Mouse (Mus musculus): Measurements from ENCODE around the gene Tspan18. TPM values are rescaled to one million over a fixed set of nuclear protein-coding genes. Genes with fewer than 3 reads are reported as not detected.

The Tspan18 gene
- total RNA-seq, 1 experiment: 1.4 TPM

DNA sequence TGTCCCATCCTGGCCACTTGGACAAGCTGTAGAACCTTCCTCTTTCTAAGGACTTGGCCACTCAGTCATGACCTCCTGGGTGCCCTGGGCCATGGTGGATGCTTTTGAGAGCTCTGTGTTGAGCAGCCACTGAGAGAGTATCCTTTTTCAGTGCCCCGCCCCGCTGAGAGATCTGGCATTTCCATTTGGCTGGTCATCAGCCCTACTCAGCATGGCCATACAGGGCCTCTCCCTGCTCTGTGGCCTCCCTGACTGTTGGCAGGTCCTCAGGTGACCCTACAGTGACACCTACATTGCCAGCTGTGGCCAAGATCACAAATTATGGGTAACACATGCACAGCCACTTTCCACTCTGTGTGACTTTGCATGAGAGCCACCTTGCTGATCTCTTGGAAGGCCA is 121.4 kb downstream of the Tspan18 start:
- no peaks in the 10 kb centered on the region for H3K36me3 ChIP-seq (ENCODE audit: control insufficient read depth, insufficient read depth, low read length, poor library complexity, severe bottlenecking)
- TF ChIP-seq ZC3H11A (IDR thresholded peaks at IDR 0.05; ENCODE audit: borderline replicate concordance, low read depth, low read length) (no peak), MAFK (IDR thresholded peaks at IDR 0.05; ENCODE audit: insufficient read depth, low read depth, low read length) (no peak), HCFC1 (IDR thresholded peaks at IDR 0.05; ENCODE audit: borderline replicate concordance, insufficient read depth, low read length) (no peak), CHD2 (IDR thresholded peaks at IDR 0.05; ENCODE audit: low read depth, low read length) (no peak), ZNF384 (IDR thresholded peaks at IDR 0.05; ENCODE audit: low read depth, low read length) (no peak)
- H3K27ac ChIP-seq (ENCODE audit: insufficient read depth, low read depth, low read length, poor library complexity, severe bottlenecking): no peak overlapping the region
- H3K9me3 ChIP-seq (ENCODE audit: control insufficient read depth, insufficient read depth, low read depth, low read length): no peaks in the 10 kb centered on the region
- DNase-seq (ENCODE audit: low read depth, low spot score): no peak
- H3K4me3 ChIP-seq (ENCODE audit: insufficient read depth in 1 of 2, low read depth in 1 of 2, low read length in 2 of 2, poor library complexity in 1 of 2, severe bottlenecking in 1 of 2): no peak overlapping the region
- in situ Hi-C loops (cut with MboI; ENCODE audit: low sequenced_read_pairs in 2 of 2, unreplicated experiment in 2 of 2): loop anchor here in 1 of 2 experiments (10.0 kb wide), 1 partner anchor 212 kb away; no protein-coding TSS in a partner anchor
- no peak overlapping the region for H3K9ac ChIP-seq (ENCODE audit: insufficient read depth, low read depth, low read length, poor library complexity, severe bottlenecking)
- H3K4me1 ChIP-seq (ENCODE audit: control insufficient read depth in 2 of 2, insufficient read depth in 2 of 2, low read length in 2 of 2, poor library complexity in 1 of 2): peaks cover 0 to 6% of the 10 kb centered on the region in 2 experiments; a peak in 1 of 4 replicates

DNA sequence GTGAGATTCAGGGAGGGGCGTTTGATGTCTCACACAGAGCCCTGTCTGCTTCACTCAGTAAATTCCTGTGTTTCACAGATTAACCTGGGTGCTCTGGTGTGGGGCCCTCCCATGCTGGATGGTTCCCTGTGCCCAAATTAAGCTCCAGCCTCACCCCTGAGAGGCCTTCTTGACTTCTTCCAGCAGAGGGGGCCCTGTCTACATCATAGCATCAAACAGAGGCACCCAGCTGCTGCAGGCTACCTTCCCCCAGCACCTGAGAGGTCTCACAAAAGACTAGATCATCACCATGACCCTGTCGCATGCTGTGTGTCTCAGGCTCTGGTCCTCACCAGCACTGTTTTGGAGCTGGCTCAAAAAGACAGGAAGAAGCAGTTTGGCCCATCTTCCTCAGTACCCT is 121.9 kb downstream of the Tspan18 start:
- Histone ChIP-seq H3K27ac (ENCODE audit: insufficient read depth, low read depth, low read length, poor library complexity, severe bottlenecking) (no peak overlapping the region), H3K9me3 (ENCODE audit: control insufficient read depth, insufficient read depth, low read depth, low read length) (no peaks in the 10 kb centered on the region), H3K9ac (ENCODE audit: insufficient read depth, low read depth, low read length, poor library complexity, severe bottlenecking) (no peak overlapping the region), H3K36me3 (ENCODE audit: control insufficient read depth, insufficient read depth, low read length, poor library complexity, severe bottlenecking) (no peaks in the 10 kb centered on the region), H3K4me3 (ENCODE audit: insufficient read depth in 1 of 2, low read depth in 1 of 2, low read length in 2 of 2, poor library complexity in 1 of 2, severe bottlenecking in 1 of 2) (no peak overlapping the region), H3K4me1 (ENCODE audit: control insufficient read depth in 2 of 2, insufficient read depth in 2 of 2, low read length in 2 of 2, poor library complexity in 1 of 2) (peaks cover 0 to 6% of the 10 kb centered on the region in 2 experiments; a peak in 1 of 4 replicates)
- in situ Hi-C loops (cut with MboI; ENCODE audit: low sequenced_read_pairs in 2 of 2, unreplicated experiment in 2 of 2): loop anchor here in 1 of 2 experiments (10.0 kb wide), 1 partner anchor 212 kb away; no protein-coding TSS in a partner anchor
- DNase-seq (ENCODE audit: low read depth, low spot score): no peak
- TF ChIP-seq HCFC1 (IDR thresholded peaks at IDR 0.05; ENCODE audit: borderline replicate concordance, insufficient read depth, low read length): no peak
- 0 out of 2 replicates have a peak, but pooled peaks have one; percentile 2 for TF ChIP-seq ZC3H11A (IDR thresholded peaks at IDR 0.05; ENCODE audit: borderline replicate concordance, low read depth, low read length)

DNA sequence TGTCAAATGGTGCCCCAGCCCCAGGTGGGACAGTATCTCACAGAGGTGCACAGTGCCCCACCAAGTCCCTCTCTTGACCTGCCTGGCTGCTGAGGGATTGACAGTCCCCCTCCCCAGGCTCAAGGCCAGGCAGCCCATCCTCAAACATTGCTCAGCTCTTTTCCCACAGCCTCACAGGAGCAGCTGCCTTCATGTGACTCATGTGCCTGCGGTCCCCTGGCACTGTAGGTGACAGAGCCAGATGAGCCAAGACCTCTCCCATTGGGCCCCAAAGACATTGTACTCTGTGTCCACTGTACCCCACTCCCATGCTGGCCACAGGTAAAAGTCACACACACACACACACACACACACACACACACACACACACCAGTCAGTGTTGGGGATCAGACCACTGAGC is 128.2 kb downstream of the Tspan18 start:
- Histone ChIP-seq H3K4me1 (ENCODE audit: control insufficient read depth in 2 of 2, insufficient read depth in 2 of 2, low read length in 2 of 2, poor library complexity in 1 of 2) (no peaks in the 10 kb centered on the region), H3K27ac (ENCODE audit: insufficient read depth, low read depth, low read length, poor library complexity, severe bottlenecking) (no peak overlapping the region), H3K9ac (ENCODE audit: insufficient read depth, low read depth, low read length, poor library complexity, severe bottlenecking) (no peak overlapping the region), H3K4me3 (ENCODE audit: insufficient read depth in 1 of 2, low read depth in 1 of 2, low read length in 2 of 2, poor library complexity in 1 of 2, severe bottlenecking in 1 of 2) (no peak overlapping the region), H3K36me3 (ENCODE audit: control insufficient read depth, insufficient read depth, low read length, poor library complexity, severe bottlenecking) (no peaks in the 10 kb centered on the region), H3K9me3 (ENCODE audit: control insufficient read depth, insufficient read depth, low read depth, low read length) (no peaks in the 10 kb centered on the region)
- TF ChIP-seq ZC3H11A (IDR thresholded peaks at IDR 0.05; ENCODE audit: borderline replicate concordance, low read depth, low read length) (no peak), MAFK (IDR thresholded peaks at IDR 0.05; ENCODE audit: insufficient read depth, low read depth, low read length) (no peak), HCFC1 (IDR thresholded peaks at IDR 0.05; ENCODE audit: borderline replicate concordance, insufficient read depth, low read length) (no peak), CHD2 (IDR thresholded peaks at IDR 0.05; ENCODE audit: low read depth, low read length) (no peak), ZNF384 (IDR thresholded peaks at IDR 0.05; ENCODE audit: low read depth, low read length) (no peak)
- in situ Hi-C loops (cut with MboI; ENCODE audit: low sequenced_read_pairs in 2 of 2, unreplicated experiment in 2 of 2): no loop called here
- DNase-seq (ENCODE audit: low read depth, low spot score): no peak

DNA sequence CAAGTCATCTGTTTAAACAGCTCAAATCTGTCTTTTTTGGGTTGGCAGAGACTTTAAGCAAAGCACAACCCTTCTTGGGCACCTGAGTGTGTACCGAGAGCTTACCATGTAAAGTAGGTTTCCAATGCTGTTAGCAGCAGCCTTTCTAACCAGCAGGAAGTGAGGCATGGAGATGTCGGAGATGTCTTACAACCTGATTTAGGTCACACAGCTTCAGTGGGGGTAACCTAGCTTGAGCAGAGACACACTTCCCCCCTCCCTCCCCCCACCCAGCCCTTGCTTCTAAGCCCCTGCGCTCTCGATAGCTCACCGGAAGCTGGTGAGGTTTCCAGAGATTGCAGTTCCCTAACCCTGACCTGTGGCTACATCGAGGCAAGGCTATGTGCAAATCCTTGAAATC is 129.7 kb downstream of the Tspan18 start:
- Histone ChIP-seq H3K4me3 (ENCODE audit: insufficient read depth in 1 of 2, low read depth in 1 of 2, low read length in 2 of 2, poor library complexity in 1 of 2, severe bottlenecking in 1 of 2) (no peak overlapping the region), H3K36me3 (ENCODE audit: control insufficient read depth, insufficient read depth, low read length, poor library complexity, severe bottlenecking) (no peaks in the 10 kb centered on the region), H3K9ac (ENCODE audit: insufficient read depth, low read depth, low read length, poor library complexity, severe bottlenecking) (no peak overlapping the region), H3K27ac (ENCODE audit: insufficient read depth, low read depth, low read length, poor library complexity, severe bottlenecking) (no peak overlapping the region), H3K9me3 (ENCODE audit: control insufficient read depth, insufficient read depth, low read depth, low read length) (no peaks in the 10 kb centered on the region), H3K4me1 (ENCODE audit: control insufficient read depth in 2 of 2, insufficient read depth in 2 of 2, low read length in 2 of 2, poor library complexity in 1 of 2) (no peaks in the 10 kb centered on the region)
- in situ Hi-C loops (cut with MboI; ENCODE audit: low sequenced_read_pairs in 2 of 2, unreplicated experiment in 2 of 2): no loop called here
- DNase-seq (ENCODE audit: low read depth, low spot score): no peak
- no peak for TF ChIP-seq CHD2 (IDR thresholded peaks at IDR 0.05; ENCODE audit: low read depth, low read length)
- no peak for TF ChIP-seq ZC3H11A (IDR thresholded peaks at IDR 0.05; ENCODE audit: borderline replicate concordance, low read depth, low read length)
- no peak for TF ChIP-seq ZNF384 (IDR thresholded peaks at IDR 0.05; ENCODE audit: low read depth, low read length)
- no peak for TF ChIP-seq HCFC1 (IDR thresholded peaks at IDR 0.05; ENCODE audit: borderline replicate concordance, insufficient read depth, low read length)
- no peak for TF ChIP-seq MAFK (IDR thresholded peaks at IDR 0.05; ENCODE audit: insufficient read depth, low read depth, low read length)

DNA sequence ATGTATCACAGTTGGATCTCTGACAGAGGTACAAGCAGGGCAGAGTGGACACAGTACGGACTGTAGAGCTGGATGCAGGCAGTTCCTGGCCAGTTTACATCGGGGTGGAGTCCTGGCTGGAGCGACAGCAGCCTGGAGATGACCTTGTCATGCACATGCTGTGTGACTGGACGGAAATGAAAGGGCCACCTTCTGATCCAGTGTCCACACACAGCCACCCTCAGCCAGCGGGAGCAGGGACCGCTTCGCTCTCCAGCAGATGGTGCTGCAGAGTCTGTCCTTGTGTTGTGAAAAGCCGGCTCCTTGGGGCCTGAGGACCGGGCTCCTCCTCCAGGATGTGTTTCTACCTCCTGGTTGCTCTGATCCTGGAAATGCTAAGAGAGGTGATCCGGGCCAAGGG is 130.6 kb downstream of the Tspan18 start:
- Histone ChIP-seq H3K27ac (ENCODE audit: insufficient read depth, low read depth, low read length, poor library complexity, severe bottlenecking) (no peak overlapping the region), H3K4me3 (ENCODE audit: insufficient read depth in 1 of 2, low read depth in 1 of 2, low read length in 2 of 2, poor library complexity in 1 of 2, severe bottlenecking in 1 of 2) (no peak overlapping the region), H3K9me3 (ENCODE audit: control insufficient read depth, insufficient read depth, low read depth, low read length) (no peaks in the 10 kb centered on the region), H3K36me3 (ENCODE audit: control insufficient read depth, insufficient read depth, low read length, poor library complexity, severe bottlenecking) (no peaks in the 10 kb centered on the region), H3K9ac (ENCODE audit: insufficient read depth, low read depth, low read length, poor library complexity, severe bottlenecking) (no peak overlapping the region), H3K4me1 (ENCODE audit: control insufficient read depth in 2 of 2, insufficient read depth in 2 of 2, low read length in 2 of 2, poor library complexity in 1 of 2) (peaks cover 0 to 2% of the 10 kb centered on the region in 2 experiments; a peak in 1 of 4 replicates)
- DNase-seq (ENCODE audit: low read depth, low spot score): no peak
- in situ Hi-C loops (cut with MboI; ENCODE audit: low sequenced_read_pairs in 2 of 2, unreplicated experiment in 2 of 2): no loop called here
- no peak; the same call in 1 of the 2 replicates for TF ChIP-seq ZC3H11A (IDR thresholded peaks at IDR 0.05; ENCODE audit: borderline replicate concordance, low read depth, low read length)
- no peak for TF ChIP-seq HCFC1 (IDR thresholded peaks at IDR 0.05; ENCODE audit: borderline replicate concordance, insufficient read depth, low read length)
